Mouse (Mus musculus) urinary bladder, postnatal 36 days (tissue): ENCODE results near the gene H2afz.
A peak's percentile ranks its signal among the peaks of the same experiment; 100 is the strongest.
"Not testable (repeated sequence)": the region's sequence is repeated elsewhere in the genome, so short reads cannot be mapped to it uniquely, and the experiment has no call there.

ENCODE experiments used
- DNase-seq, 2 experiments: peaks; one replicate each; pipeline ENCODE4 v3.0.0; 2022; ENCODE audit warnings: low spot score in 2 of 2, mixed read lengths in 1 of 2

Gene H2afz

GRCm38 (mm10) chr3:137864124-137864987, at the start of gene H2afz:
Gene H2afz, plus strand, starts transcription at chr3:137864487.
- peak; percentile 94 to 98 for DNase-seq

GRCm38 (mm10) chr3:137818713-137819112, 45.6 kb upstream of the H2afz start:
- DNase-seq = no peak

GRCm38 (mm10) chr3:137820688-137821467, 43.4 kb upstream of the H2afz start:
- no peak for DNase-seq

GRCm38 (mm10) chr3:137823317-137823716, 41.0 kb upstream of the H2afz start:
- no peak for DNase-seq

GRCm38 (mm10) chr3:137827678-137828077, 36.6 kb upstream of the H2afz start:
- no peak for DNase-seq

GRCm38 (mm10) chr3:137831156-137831555, 33.1 kb upstream of the H2afz start:
- no peak for DNase-seq

- DNase-seq = no peak
Measured at GRCm38 (mm10) chr3:137833128-137833527, 31.2 kb upstream of the H2afz start.

GRCm38 (mm10) chr3:137833698-137834097, 30.6 kb upstream of the H2afz start:
- DNase-seq = no peak

- no peak for DNase-seq
Measured at GRCm38 (mm10) chr3:137836543-137836942, 27.7 kb upstream of the H2afz start.

- DNase-seq = no peak
Measured at GRCm38 (mm10) chr3:137838160-137838559, 26.1 kb upstream of the H2afz start.

GRCm38 (mm10) chr3:137842944-137843343, 21.3 kb upstream of the H2afz start:
- DNase-seq = no peak

- no peak for DNase-seq
Measured at GRCm38 (mm10) chr3:137844263-137844662, 20.0 kb upstream of the H2afz start.

GRCm38 (mm10) chr3:137846552-137846951, 17.7 kb upstream of the H2afz start:
- DNase-seq = no peak

GRCm38 (mm10) chr3:137848354-137848753, 15.9 kb upstream of the H2afz start:
- DNase-seq = no peak

- no peak for DNase-seq
Measured at GRCm38 (mm10) chr3:137849697-137850096, 14.6 kb upstream of the H2afz start.

GRCm38 (mm10) chr3:137851196-137851595, 13.1 kb upstream of the H2afz start:
- no peak for DNase-seq

- not testable (repeated sequence) for DNase-seq
Measured at GRCm38 (mm10) chr3:137853011-137853410, 11.3 kb upstream of the H2afz start.

GRCm38 (mm10) chr3:137855328-137855727, 9.0 kb upstream of the H2afz start:
- no peak for DNase-seq

GRCm38 (mm10) chr3:137856061-137856460, 8.2 kb upstream of the H2afz start:
- no peak for DNase-seq

GRCm38 (mm10) chr3:137860394-137861170, 3.7 kb upstream of the H2afz start:
- no peak for DNase-seq

GRCm38 (mm10) chr3:137861436-137861835, 2.9 kb upstream of the H2afz start:
- no peak for DNase-seq

- no peak for DNase-seq
Measured at GRCm38 (mm10) chr3:137862600-137862999, 1.7 kb upstream of the H2afz start.
